Mouse (Mus musculus): ENCODE measurements around the gene Rbfox3.

- TF ChIP-seq GATA1 (IDR thresholded peaks at IDR 0.05; ENCODE audit: borderline replicate concordance, low read length) (no peak), FLI1 (IDR thresholded peaks at IDR 0.05; ENCODE audit: low read length) (no peak)
Observed at GRCm38 (mm10) chr11:118640706-118641105, 270.7 kb downstream of the Rbfox3 start.
